In genomic region chr6:134190597-134191278, GRCm38 (mm10) we compare ENCODE assay signal across 17 mouse cellular contexts.
A peak's percentile ranks its signal among the peaks of the same experiment; 100 is the strongest.
DNase-seq lines count a peak whose midpoint lies in the region; ATAC-seq and TF ChIP-seq lines count a peak whose summit lies in the region.
"Had no signal": no experiment of that assay in that cellular context is flagged by ENCODE, and none has a peak within 500 bp of the region (broad histone marks: within the 10 kb centered on the region; RNA-seq: fewer than 3 reads in every experiment).

No protein-coding gene starts in this region.

- no peak for TF ChIP-seq EP300 in liver, postnatal 0 days (IDR thresholded peaks at IDR 0.05; ENCODE audit: low read depth)
- no peak for TF ChIP-seq EP300 in heart, postnatal 0 days (IDR thresholded peaks at IDR 0.05; ENCODE audit: low read depth)

- ATAC-seq in heart, embryonic 13.5 days (ENCODE audit: extremely low read depth, insufficient number of reproducible peaks, low FRiP score, low TSS enrichment), result no peak
- ATAC-seq in liver, postnatal 0 days, result no peak
- ATAC-seq in liver, embryonic 12.5 days, result no peak
- ATAC-seq in heart, postnatal 0 days (ENCODE audit: insufficient read depth, low read depth), result no peak
- no peak for ATAC-seq in erythroblast, adult 5-6 weeks (replicated peaks; ENCODE audit: low FRiP score, poor library complexity, severe bottlenecking)
- ATAC-seq: forebrain, embryonic 13.5 days had no signal

- no peak overlapping the region for H3K4me3 ChIP-seq in heart, embryonic 13.5 days
- H3K4me3 ChIP-seq in liver, postnatal 0 days (ENCODE audit: low read depth, low read length), result no peak overlapping the region
- no peak overlapping the region for H3K4me3 ChIP-seq in liver, embryonic 12.5 days
- no peak overlapping the region for H3K4me3 ChIP-seq in heart, postnatal 0 days (ENCODE audit: low read depth, low read length)
- H3K4me3 ChIP-seq in macrophage (ENCODE audit: inconsistent target), result no peak overlapping the region
- H3K4me3 ChIP-seq: forebrain, embryonic 13.5 days; limb, embryonic 10.5 days; liver, embryonic 15.5 days; midbrain, embryonic 15.5 days had no signal

- H3K27ac ChIP-seq in heart, embryonic 13.5 days (replicated peaks), result peak overlapping the region; percentile 88
- peak overlapping the region; percentile 77; the same call in 1 of the 2 replicates for H3K27ac ChIP-seq in liver, postnatal 0 days (ENCODE audit: low read depth)
- no peak overlapping the region for H3K27ac ChIP-seq in liver, embryonic 12.5 days
- H3K27ac ChIP-seq in heart, postnatal 0 days (ENCODE audit: low read depth), result peak overlapping the region; percentile 79
- H3K27ac ChIP-seq in macrophage, result peak overlapping the region; percentile 63
- H3K27ac ChIP-seq: midbrain, embryonic 15.5 days had no signal

- H3K4me2 ChIP-seq in heart, embryonic 13.5 days, result peak overlapping the region; percentile 16; the same call in 1 of the 2 replicates
- no peak overlapping the region for H3K4me2 ChIP-seq in liver, postnatal 0 days (ENCODE audit: low read depth, low read length)
- H3K4me2 ChIP-seq in liver, embryonic 12.5 days, result no peak overlapping the region
- H3K4me2 ChIP-seq in heart, postnatal 0 days (ENCODE audit: low read depth, low read length), result no peak overlapping the region
- H3K4me2 ChIP-seq: forebrain, embryonic 13.5 days; liver, embryonic 15.5 days; midbrain, embryonic 15.5 days had no signal

- DNase-seq in heart, postnatal 4 days, result no peak
- DNase-seq in liver, postnatal 0 days, result no peak
- DNase-seq in heart, postnatal 0 days (ENCODE audit: low spot score), result no peak
- DNase-seq: adrenal gland, postnatal 10 days; cerebellum, postnatal 10 days; embryo, embryonic 11 days; kidney, adult 9 months; right cerebral cortex, postnatal 14 days; thymus, adult 2 months had no signal

- no peaks in the 10 kb centered on the region for H3K27me3 ChIP-seq in heart, embryonic 13.5 days (replicated peaks)
- no peaks in the 10 kb centered on the region for H3K27me3 ChIP-seq in liver, postnatal 0 days (ENCODE audit: insufficient read depth, low read length)
- H3K27me3 ChIP-seq in liver, embryonic 12.5 days (replicated peaks), result no peaks in the 10 kb centered on the region
- no peaks in the 10 kb centered on the region for H3K27me3 ChIP-seq in heart, postnatal 0 days (ENCODE audit: control insufficient read depth, insufficient read depth, low read length)
- H3K27me3 ChIP-seq: forebrain, embryonic 13.5 days; liver, embryonic 15.5 days; midbrain, embryonic 15.5 days had no signal

- TF ChIP-seq CTCF in liver, postnatal 0 days (IDR thresholded peaks at IDR 0.05; ENCODE audit: low read depth), result no peak
- no peak for TF ChIP-seq CTCF in heart, postnatal 0 days (IDR thresholded peaks at IDR 0.05; ENCODE audit: low read depth)

- WGBS in heart, embryonic 13.5 days, result 44% methylated on average over 7 of the region's 7 CpGs
- WGBS in liver, postnatal 0 days (ENCODE audit: insufficient replicate concordance), result 64% methylated on average over 7 of the region's 7 CpGs
- 70% methylated on average over 7 of the region's 7 CpGs for WGBS in liver, embryonic 12.5 days (ENCODE audit: insufficient replicate concordance)
- WGBS in heart, postnatal 0 days, result 35% methylated on average over 7 of the region's 7 CpGs
- WGBS in macrophage (ENCODE audit: missing documents), result 85% methylated on average over 7 of the region's 7 CpGs

- H3K79me2 ChIP-seq in macrophage (ENCODE audit: inconsistent target), result peaks cover 88% of the 10 kb centered on the region

- H3K4me1 ChIP-seq in heart, embryonic 13.5 days, result peaks cover 96% of the 10 kb centered on the region
- H3K4me1 ChIP-seq in liver, postnatal 0 days (ENCODE audit: insufficient read depth), result peaks cover 29% of the 10 kb centered on the region
- H3K4me1 ChIP-seq in liver, embryonic 12.5 days, result peaks cover 64% of the 10 kb centered on the region
- peaks cover 53% of the 10 kb centered on the region for H3K4me1 ChIP-seq in heart, postnatal 0 days (ENCODE audit: control insufficient read depth, insufficient read depth)

- no peaks in the 10 kb centered on the region for H3K36me3 ChIP-seq in heart, embryonic 13.5 days
- no peaks in the 10 kb centered on the region for H3K36me3 ChIP-seq in liver, postnatal 0 days (replicated peaks; ENCODE audit: insufficient read depth, low read length)
- no peaks in the 10 kb centered on the region for H3K36me3 ChIP-seq in liver, embryonic 12.5 days
- H3K36me3 ChIP-seq in heart, postnatal 0 days (replicated peaks; ENCODE audit: control insufficient read depth, insufficient read depth, low read length), result no peaks in the 10 kb centered on the region
- H3K36me3 ChIP-seq in macrophage (ENCODE audit: inconsistent target), result 0 out of 2 replicates have a peak, but pooled peaks cover 3% of the 10 kb centered on the region
- H3K36me3 ChIP-seq: limb, embryonic 10.5 days; liver, embryonic 15.5 days; midbrain, embryonic 15.5 days had no signal

- no peaks in the 10 kb centered on the region for H3K9me3 ChIP-seq in heart, embryonic 13.5 days
- H3K9me3 ChIP-seq in liver, postnatal 0 days (ENCODE audit: low read length), result no peaks in the 10 kb centered on the region
- no peaks in the 10 kb centered on the region for H3K9me3 ChIP-seq in liver, embryonic 12.5 days (replicated peaks)
- no peaks in the 10 kb centered on the region for H3K9me3 ChIP-seq in heart, postnatal 0 days (replicated peaks; ENCODE audit: control insufficient read depth, low read length)
- H3K9me3 ChIP-seq: forebrain, embryonic 13.5 days; limb, embryonic 10.5 days; liver, embryonic 15.5 days; midbrain, embryonic 15.5 days had no signal

- H3K9ac ChIP-seq in heart, embryonic 13.5 days, result 0 out of 2 replicates have a peak overlapping the region, but pooled peaks have one; percentile 64
- no peak overlapping the region for H3K9ac ChIP-seq in liver, postnatal 0 days (replicated peaks)
- no peak overlapping the region for H3K9ac ChIP-seq in liver, embryonic 12.5 days
- H3K9ac ChIP-seq in heart, postnatal 0 days (replicated peaks; ENCODE audit: low read depth, low read length), result no peak overlapping the region
- H3K9ac ChIP-seq: forebrain, embryonic 13.5 days; liver, embryonic 15.5 days; midbrain, embryonic 15.5 days had no signal
